Mouse (Mus musculus) CD8-positive naive resting alpha-beta T cell, adult 2 months (primary cell): ENCODE results near the gene Eipr1.

ENCODE experiments used
- DNase-seq, 2 experiments: peaks; one replicate each; pipeline ENCODE4 v3.0.0; 2022; ENCODE audit warnings: low read depth in 2 of 2, low spot score in 2 of 2

The Eipr1 gene

GRCm38 (mm10) chr12:28775120-28775519 is 23.5 kb downstream of the Eipr1 start:
- DNase-seq: no peak

GRCm38 (mm10) chr12:28775627-28776026 is 24.0 kb downstream of the Eipr1 start:
- DNase-seq: no peak

DNA sequence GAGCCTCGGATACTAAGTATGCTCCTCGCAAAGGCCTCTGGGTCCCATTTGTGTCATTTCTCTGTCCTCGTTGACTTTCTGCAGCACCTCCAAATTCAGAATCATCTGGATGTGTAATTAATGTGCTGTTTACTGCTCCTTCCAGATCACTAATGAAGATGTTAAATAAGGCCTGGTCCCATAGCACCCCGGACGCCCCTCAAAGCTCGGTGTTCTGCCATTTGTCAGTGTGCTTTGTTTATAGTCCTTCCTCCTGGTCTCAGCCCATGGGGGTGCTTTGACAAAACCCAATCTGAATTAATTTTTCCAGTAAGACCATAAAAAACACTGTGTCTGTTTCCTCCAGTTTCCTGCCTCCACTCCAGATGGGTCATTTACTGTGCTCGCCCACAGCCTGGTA is 28.6 kb downstream of the Eipr1 start:
- DNase-seq: no peak

GRCm38 (mm10) chr12:28782637-28783036 is 31.0 kb downstream of the Eipr1 start:
- no peak for DNase-seq

DNA sequence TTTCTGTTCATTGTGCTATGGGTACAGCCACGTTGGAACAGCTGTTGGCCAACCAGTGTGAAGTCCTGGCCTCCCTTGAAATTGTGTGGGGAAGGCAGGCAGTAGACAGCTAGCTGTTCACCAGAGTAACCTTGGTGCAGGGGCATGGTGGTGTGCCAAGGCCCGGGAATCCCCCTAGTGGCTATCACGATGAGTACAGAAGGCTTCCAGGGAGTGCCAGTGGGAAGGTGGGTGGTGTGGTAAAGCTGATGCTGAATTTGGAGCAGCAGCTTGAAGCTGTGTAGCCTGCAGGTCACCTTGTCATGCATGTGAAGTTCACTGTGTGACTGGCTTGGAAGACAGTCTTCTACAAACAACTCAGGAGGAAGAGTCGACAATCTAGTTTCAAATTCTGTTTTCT is 32.8 kb downstream of the Eipr1 start:
- DNase-seq: peak; percentile 21 to 49

- DNase-seq: no peak
Observed at GRCm38 (mm10) chr12:28784864-28785263, 33.3 kb downstream of the Eipr1 start.

DNA sequence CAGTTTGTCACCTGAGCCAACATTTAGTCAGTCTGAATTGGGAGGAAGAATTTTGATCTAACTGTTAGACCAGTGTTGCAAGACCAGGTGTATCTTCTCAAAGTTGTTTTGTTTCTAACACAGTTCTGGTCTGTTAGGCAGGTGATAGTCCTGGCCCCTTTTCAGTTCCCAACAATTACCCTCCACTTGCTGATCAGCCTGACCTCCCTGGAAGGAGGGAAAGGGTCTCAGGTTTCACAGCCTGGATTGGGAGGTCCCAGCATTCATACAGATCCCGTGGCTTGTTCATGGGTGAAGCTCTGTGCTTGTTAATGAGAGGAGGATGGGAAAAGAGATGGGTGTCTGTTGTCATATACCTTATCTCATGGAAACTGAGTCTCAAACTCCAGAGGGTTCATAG is 33.7 kb downstream of the Eipr1 start:
- DNase-seq: no peak

GRCm38 (mm10) chr12:28786310-28786709 is 34.7 kb downstream of the Eipr1 start:
- DNase-seq: no peak

DNA sequence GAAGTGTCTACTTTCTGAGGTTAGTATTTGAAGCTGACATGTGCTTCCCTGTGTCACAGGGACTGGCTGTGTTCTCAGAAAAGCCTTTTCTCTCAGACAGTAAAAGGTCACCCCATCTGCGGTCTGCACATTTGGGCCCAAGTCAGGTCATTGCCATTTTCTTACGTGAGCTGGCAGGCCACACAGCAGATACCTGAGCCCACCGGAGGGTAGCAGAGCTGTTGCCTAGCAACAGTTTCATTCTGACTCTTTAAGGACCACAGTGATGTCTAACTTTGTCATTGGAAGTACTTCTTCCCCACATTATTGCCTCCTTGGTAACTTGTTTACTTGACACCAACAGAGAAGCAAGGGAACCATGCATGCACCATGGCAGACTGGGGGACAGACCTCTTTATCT is 41.0 kb downstream of the Eipr1 start:
- no peak for DNase-seq

DNA sequence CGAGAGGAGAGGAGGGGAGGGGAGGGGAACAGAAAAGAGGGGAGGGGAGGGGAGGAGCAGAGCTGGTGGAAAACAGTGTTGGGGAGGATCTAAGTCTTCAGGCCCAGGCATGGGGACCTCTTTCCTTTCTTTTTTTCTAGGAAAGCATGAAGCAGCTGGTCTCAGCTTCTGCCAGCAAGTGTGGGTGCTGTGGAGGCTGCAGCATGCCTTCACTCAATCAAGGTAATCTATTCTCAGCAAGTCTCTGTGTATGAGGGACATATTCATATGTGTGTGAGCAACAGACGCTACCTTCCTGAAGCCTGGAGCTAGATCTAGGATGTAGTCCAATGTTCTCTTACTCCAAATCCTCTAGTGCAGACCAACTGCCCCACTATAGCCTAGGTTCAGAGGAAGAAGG is 42.1 kb downstream of the Eipr1 start:
- no peak for DNase-seq

GRCm38 (mm10) chr12:28795041-28795440 is 43.4 kb downstream of the Eipr1 start:
- DNase-seq: no peak

- no peak for DNase-seq
Observed at GRCm38 (mm10) chr12:28796881-28797420, 45.3 kb downstream of the Eipr1 start.

- no peak for DNase-seq
Observed at GRCm38 (mm10) chr12:28799798-28800411, 48.3 kb downstream of the Eipr1 start.

- peak; percentile 14 to 34 for DNase-seq
Observed at GRCm38 (mm10) chr12:28800423-28800822, 48.8 kb downstream of the Eipr1 start.

DNA sequence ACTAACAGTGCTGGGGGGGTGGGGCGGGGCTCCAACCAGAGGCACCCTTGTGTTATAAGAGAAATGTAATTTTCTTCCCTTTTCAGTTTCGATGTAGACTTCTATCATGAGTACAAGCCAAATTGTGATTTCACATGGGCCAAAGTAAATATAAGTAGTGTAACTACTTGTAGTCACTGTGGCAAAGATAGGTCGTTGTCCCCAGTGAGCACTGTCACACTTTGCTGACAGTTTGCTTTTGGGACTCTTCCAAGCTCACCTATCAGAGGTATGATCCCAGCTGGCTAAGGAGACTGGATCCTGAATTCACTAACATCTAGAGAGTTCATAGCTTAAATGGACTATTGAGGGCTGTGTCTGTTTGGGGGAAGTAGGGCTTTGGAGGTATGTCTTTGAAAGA is 49.3 kb downstream of the Eipr1 start:
- no peak for DNase-seq

- DNase-seq: no peak
Observed at GRCm38 (mm10) chr12:28801731-28802130, 50.1 kb downstream of the Eipr1 start.

DNA sequence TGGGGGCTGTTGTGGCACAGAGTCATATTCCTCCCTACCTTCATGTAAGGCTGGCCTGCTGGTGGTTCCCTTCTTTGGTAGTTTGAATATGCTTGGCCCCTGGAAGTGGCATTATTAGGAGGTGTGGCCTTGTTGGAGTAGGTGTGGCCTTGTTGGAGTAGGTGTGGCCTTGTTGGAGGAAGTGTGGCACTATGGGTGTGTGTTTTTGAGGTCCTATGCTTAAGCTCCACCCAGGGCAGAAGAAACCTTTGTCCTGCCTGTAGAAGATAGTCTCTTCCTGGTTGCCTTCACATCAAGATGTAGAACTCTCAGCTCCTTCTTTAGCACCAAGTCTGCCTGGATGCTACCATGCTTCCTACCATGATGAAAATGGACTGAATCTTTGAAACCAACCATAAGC is 51.4 kb downstream of the Eipr1 start:
- DNase-seq: no peak

DNA sequence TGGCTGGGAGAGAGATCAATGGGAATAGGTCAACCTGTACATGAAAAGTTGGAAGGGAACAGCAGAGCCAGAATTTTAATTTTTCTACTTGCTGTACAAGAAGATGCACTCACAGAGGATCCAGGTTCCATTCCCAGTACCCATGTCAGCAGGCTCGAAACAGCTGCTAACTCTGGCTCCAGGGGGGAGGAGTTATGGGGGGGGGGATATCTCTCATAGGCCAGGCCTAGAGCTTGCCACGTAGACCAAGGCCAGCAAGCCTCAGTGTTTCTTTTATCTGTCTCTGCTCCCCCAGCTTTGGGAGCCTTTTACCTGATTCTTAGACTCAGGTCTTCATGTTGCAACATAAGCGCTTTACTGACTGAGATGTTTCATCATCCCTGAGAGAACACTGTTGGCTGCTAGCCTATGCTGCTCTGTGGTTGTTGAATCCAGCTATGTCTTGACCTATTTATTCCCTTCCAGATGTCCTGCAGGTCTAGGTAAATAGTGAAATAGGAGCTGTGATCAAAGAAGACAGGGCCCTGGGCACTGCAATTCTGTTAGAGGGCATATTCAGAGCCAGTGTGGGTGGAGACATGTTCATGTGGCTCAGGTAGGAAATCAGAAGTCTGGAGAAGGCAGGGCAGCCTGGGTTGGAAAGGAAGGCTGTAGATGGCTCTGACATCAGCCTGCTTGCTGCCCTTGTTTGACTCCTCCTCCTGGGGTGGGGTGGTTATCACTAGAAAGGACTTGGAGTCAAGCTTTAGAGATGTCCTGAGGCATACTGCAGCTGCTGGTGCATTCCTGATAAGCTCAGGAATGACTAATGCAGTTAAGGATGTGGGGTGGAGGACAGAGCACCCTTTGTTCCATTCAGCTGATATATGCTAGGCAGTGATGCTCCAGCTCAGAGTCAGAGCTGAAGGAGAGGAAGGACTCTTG is 53.2 kb downstream of the Eipr1 start:
- DNase-seq: no peak

- DNase-seq: peak; percentile 45 to 47
Observed at GRCm38 (mm10) chr12:28808786-28809375, 57.3 kb downstream of the Eipr1 start.

DNA sequence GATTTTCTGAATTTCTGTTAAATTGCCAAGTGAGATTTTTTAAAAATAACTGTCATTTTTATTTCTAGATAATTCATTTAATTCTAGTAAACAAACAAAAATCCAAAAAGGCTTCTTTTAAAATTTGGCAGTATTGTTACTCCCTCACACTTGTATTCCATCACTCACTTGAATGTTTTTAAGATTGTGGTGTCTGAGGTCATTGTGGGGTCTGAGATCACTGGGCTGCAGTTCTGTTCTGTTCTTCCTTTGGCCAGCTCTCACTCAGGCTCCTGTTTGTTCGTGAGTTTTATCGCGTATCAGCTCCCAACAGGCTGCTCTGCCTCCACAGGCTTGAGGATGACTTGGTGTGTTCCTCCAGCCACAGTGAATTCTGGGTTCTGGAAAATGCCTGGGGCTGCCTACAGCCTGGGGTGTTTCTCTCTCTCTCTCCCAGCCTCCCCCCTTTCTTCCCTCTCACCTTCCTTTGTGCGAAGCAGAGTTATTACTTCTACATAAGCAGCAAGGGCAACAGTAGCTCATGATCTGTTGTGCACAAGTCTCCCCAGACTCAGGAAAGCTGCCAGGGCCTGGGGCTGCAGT is 58.2 kb downstream of the Eipr1 start:
- DNase-seq: no peak

DNA sequence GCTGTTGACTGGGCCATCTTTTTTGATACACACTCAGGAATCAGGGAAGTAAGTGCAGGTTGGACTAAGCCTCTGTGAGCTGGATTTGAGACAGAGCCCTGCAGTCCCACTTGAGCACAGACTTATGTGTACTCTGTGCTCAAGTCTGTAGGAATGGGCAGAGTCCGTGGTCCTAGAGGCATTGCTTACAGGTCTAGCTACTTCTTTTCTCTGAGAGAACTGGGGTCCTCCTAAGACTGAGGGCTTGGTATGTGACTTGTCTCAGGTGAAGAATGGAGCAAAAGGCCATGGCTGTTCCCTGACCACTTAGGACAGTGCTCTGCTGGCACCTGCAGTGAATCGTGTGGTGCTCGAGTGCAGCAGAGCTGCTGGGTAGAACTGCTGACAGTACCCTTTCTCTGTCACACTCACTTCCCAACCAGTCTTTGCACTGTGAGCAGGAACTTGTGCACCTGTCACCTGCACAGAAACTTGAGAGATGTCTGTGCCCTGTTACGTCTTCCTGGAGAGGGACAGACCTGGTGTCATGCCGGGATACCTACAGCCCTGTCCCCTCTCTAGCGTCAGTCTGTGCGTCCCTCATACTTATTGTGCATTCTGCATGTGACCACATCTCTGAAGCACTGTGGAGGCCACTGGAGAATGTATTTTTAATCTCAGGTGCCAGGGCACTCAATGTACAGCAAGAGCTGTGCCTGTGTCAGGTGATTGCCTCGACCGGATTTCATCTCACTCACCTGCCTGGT is 65.3 kb downstream of the Eipr1 start:
- no peak for DNase-seq
